Mouse (Mus musculus) megakaryocyte, embryonic 14.5 days (primary cell): ENCODE measurements around the gene Ccdc159. TPM values are rescaled to one million over a fixed set of nuclear protein-coding genes. Genes with fewer than 3 reads are reported as not detected.

Experiments used
- H3K27me3 ChIP-seq: replicated peaks from 2 replicates; pipeline ENCODE3; 2012; ENCODE audit warnings: inconsistent platforms
- H3K36me3 ChIP-seq: replicated peaks from 2 replicates; pipeline ENCODE3; 2012; ENCODE audit warnings: low read length, inconsistent platforms, mixed read lengths
- H3K4me1 ChIP-seq: 2 replicates; pipeline ENCODE4 v1.6.1; 2012; ENCODE audit warnings: inconsistent platforms
- H3K4me3 ChIP-seq: replicated peaks from 2 replicates; pipeline ENCODE3; 2012; ENCODE audit warnings: moderate library complexity, mild to moderate bottlenecking, inconsistent platforms
- H3K9me3 ChIP-seq: 2 replicates; pipeline ENCODE4 v1.6.1; 2012; ENCODE audit warnings: inconsistent platforms
- FLI1 ChIP-seq: IDR thresholded peaks from 2 replicates; pipeline ENCODE4 v1.6.1; 2012; ENCODE audit warnings: low read length, inconsistent platforms, mixed read lengths
- GATA1 ChIP-seq: IDR thresholded peaks from 3 replicates; pipeline ENCODE4 v1.6.1; 2012; ENCODE audit warnings: mixed read lengths, low read length, inconsistent platforms, borderline replicate concordance
- polyA plus RNA-seq: library from polyadenylated mRNA; stranded (reverse); fragments of >175 nt; gene quantifications from 2 replicates; pipeline ENCODE4 v1.2.3, GENCODE M21; 2012; ENCODE audit warnings: low replicate concordance; ENCODE audit not compliant: insufficient read depth

Gene Ccdc159
- polyA plus RNA-seq: 0.67 and 4.8 TPM in 2 replicates

DNA sequence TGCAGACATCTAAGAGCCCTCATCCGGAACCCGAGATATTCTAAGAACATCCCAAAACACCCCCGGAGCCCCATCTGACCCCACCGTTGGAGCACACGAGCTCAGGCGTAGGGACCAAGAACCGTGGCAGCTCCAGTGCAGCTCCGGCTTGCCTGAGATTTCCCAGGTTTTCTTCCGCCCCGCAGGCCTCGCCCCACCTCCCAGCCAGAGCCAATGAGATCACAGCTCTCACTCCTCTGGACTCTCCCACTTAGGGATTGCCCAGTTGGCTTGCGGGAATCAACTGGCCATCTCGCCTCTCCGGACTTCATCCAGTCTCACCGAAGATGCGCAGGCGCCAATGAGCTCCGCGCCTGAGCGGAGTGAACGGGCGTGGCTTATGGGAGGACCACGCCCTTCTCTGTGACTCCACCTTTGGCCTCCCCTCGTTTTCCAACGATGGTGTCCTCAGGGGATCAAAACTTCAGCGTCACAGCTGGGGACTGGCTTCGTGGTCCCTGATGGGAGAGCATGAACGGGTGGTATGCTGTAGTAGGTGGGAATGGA, at the start of gene Ccdc159, which contains the start of gene Tmem205:
Gene Ccdc159, plus strand, starts transcription at position 264 of the 546 bp plus-strand sequence.
Gene Tmem205, minus strand, starts transcription at position 349 of the 546 bp plus-strand sequence.
- TF ChIP-seq GATA1 (no peak), FLI1 (no peak)
- Histone ChIP-seq H3K27me3 (peaks cover 12% of the 10 kb centered on the region), H3K4me1 (peaks cover 57% of the 10 kb centered on the region), H3K36me3 (peaks cover 15% of the 10 kb centered on the region), H3K4me3 (peak within 1 kb of the TSS; percentile 91), H3K9me3 (peaks cover 4% of the 10 kb centered on the region; the same call in 1 of the 2 replicates)

DNA sequence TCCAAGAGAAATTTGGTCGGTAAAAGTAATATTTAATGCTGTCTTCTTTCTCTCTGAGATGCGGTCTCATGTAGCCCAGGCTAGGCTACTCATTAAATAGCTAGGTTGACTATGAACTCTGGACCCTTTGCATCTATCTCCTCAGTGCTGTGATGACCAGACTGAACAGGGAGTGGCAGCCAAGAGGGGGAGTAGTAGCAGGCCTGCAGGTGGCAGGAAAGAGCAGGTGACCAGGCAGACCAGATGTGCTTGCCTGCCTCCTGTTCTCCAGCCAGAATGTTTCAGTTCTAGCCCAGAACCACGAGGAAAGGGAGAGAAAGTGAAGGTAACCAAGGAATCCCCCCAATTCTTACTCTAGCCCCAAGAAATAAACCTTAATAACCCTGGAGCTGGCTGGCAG, 38.0 kb upstream of the Ccdc159 start:
- no peaks in the 10 kb centered on the region for H3K4me1 ChIP-seq
- no peaks in the 10 kb centered on the region for H3K36me3 ChIP-seq
- peaks cover 24% of the 10 kb centered on the region for H3K27me3 ChIP-seq
- H3K4me3 ChIP-seq: peak overlapping the region; percentile 38
- no peaks in the 10 kb centered on the region for H3K9me3 ChIP-seq
- TF ChIP-seq GATA1 (no peak), FLI1 (no peak)

DNA sequence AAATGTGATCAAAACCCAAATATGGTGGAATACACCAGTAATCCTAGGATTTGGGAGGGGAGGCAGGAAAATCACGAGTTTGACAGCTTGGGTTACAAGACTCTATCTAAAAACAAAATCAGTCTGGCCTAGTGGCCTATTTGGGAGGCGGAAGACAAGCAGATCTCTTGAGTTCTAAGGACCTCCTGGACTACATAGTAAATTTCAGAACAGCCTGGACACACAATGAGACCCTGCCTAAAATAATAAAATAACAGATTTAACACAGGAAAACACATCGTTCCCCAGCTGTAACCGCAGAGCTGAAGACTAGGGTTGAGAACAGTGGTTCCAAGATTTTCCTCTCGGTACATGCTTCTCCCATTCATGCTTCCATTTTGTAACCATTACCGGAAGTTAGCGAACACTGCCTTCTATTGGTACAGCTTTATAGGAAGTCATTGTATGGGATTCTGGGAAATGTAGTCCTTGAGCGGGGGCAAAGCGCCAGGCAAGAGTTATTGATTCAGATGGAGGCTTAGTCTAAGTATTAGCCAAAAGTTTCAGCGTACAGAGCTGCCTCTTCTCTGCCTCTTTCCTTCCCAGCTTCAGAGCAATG, 25.9 kb upstream of the Ccdc159 start:
- peak overlapping the region; percentile 80 for H3K4me3 ChIP-seq
- TF ChIP-seq FLI1 (no peak), GATA1 (no peak)
- H3K9me3 ChIP-seq: peaks cover 9% of the 10 kb centered on the region
- H3K36me3 ChIP-seq: no peaks in the 10 kb centered on the region
- 0 out of 2 replicates have a peak, but pooled peaks cover 3% of the 10 kb centered on the region for H3K4me1 ChIP-seq
- peaks cover 15% of the 10 kb centered on the region for H3K27me3 ChIP-seq

DNA sequence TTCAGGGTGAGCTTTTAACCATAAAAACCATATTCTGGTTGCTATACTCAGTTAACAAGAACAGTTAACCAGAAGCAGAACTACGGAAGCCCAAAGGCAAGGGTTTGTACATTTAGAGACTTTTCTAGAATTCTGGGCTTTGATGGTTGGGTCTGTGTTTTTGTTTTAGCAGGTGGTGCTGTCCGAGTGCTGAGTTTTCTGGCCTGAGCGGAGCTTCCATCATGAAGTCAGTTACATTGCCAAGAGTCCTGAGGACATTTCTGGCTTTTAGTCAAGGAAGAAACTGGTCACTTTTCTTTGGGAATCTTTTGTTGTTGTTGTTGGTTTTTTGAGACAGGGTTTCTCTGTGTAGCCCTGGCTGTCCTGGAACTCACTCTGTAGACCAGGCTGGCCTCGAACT, 23.2 kb upstream of the Ccdc159 start:
- Histone ChIP-seq H3K36me3 (no peaks in the 10 kb centered on the region), H3K4me3 (no peak overlapping the region), H3K4me1 (peaks cover 19% of the 10 kb centered on the region), H3K9me3 (peaks cover 12% of the 10 kb centered on the region), H3K27me3 (peaks cover 14% of the 10 kb centered on the region)
- TF ChIP-seq FLI1 (no peak), GATA1 (no peak)

DNA sequence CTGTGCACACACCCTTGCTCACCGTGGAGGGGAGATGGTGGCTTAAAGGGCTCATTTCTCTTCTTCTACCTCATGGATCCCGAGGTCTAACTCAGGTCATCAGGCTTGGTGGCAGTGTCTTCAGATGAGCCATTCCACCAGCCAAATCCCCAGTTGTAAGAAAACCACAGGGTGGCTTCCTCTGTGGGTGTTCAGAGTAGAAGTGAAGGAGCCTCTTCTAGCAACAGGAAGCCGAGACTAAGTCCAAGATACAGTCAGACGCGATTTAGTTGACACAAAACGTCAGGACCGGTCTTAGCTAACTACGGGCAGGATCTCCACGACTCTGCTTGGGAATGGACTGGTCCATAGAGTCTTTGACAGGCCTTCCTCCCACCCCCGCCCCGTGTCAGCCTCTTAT, 19.1 kb upstream of the Ccdc159 start:
- Histone ChIP-seq H3K4me3 (peak overlapping the region; percentile 33), H3K4me1 (peaks cover 29% of the 10 kb centered on the region), H3K27me3 (peaks cover 15% of the 10 kb centered on the region), H3K9me3 (peaks cover 12% of the 10 kb centered on the region), H3K36me3 (peaks cover 22% of the 10 kb centered on the region)
- TF ChIP-seq FLI1 (no peak), GATA1 (no peak)

DNA sequence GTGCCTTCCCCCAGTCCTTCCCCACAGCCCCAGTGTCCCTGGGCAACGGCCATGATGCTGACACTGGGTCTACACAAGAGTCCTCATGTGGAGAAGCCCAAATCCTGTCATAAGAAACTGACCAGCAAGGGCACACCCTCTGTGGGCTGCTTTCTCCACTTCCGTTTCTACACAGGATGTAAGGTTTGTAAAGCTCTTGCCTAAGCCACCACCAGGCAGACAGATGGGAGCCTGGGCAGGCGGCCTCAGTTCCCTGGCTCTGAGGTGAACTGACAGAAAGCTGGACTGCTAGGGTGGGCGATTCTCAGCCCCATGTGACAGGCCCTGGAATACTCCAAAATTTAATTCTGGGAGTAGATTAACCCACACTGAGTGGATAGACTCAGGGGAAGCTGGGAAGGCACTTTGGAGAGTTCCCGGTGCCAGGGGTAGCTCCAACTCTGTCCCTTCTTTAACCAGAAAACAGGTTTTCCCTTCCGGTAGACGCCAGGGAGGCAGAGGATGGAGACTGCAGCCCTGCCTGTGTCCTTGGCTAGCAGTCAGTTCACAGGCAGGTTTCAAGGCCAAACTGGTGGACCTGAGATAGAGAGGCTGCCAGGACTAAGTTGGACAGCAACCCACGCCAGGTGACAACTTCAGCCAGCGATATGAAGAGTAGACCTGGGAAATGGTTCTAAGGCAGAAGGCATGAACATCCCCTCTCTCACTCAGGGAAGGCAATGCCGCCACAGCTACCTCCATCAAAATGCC, 17.6 kb upstream of the Ccdc159 start:
- TF ChIP-seq FLI1 (no peak), GATA1 (no peak)
- Histone ChIP-seq H3K36me3 (peaks cover 35% of the 10 kb centered on the region), H3K27me3 (peaks cover 15% of the 10 kb centered on the region), H3K9me3 (peaks cover 9% of the 10 kb centered on the region), H3K4me3 (no peak overlapping the region), H3K4me1 (peaks cover 29% of the 10 kb centered on the region)

DNA sequence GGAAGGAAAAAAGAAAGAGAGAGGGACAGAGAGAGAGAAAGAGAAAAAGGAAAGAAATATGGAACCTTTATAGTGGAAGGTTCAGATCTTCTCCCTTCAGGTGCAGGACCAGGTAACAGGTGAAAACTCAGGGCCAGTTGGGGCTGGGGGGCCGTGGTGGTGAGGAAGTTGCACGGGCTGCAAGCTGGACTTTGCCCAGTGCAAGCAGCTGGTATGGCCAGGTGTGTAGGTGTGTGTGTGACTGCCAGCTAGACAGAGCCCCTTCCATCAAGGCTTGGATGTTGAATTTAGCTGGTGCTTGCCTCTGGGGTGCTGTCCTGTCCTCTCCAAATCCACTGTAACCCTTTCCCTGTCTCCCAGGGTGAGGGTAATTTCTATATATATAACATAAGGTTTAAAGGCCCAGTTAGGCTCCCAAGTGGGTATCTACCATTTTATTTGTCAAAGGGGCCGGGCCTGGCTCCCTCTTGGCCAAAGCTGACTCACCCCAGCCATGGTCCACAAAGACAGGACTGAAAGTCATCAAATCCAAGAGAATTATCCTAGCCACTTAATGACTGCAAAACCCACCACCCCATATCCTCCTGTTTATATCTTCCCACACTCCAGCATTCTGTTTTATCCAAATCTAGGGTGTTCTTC, 10.3 kb upstream of the Ccdc159 start:
- Histone ChIP-seq H3K9me3 (no peaks in the 10 kb centered on the region), H3K27me3 (peaks cover 9% of the 10 kb centered on the region), H3K4me1 (peaks cover 44% of the 10 kb centered on the region), H3K4me3 (peak overlapping the region; percentile 98), H3K36me3 (peaks cover 34% of the 10 kb centered on the region)
- no peak for TF ChIP-seq FLI1

DNA sequence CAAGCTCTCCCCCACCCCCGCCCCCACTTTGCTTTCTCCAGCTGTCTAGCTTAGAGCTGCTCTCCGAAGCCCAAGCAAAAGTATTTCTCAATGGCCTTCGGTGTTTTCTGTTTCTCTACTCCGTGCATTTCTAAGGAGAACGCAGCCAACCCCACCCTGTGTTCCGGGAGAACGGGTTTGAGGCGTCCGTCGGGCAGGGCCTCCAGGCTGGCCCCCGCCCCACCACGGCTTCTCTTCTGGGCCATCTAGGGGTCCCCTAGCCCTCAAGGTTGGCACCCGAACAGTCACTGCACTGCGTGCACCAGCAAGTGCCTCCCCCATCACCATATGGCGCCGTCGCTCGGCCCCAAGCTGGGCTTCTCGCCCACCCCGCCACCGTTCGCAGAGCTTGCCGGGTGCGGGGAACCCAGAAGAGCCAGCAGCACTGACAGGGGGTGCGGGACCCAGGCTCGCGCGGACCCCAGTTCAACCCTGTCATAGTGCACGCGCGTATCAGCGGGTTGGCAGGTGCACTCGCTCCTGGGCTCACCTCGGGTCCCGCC, 9.7 kb upstream of the Ccdc159 start:
- Histone ChIP-seq H3K36me3 (peaks cover 29% of the 10 kb centered on the region), H3K4me3 (peak overlapping the region; percentile 98), H3K27me3 (peaks cover 9% of the 10 kb centered on the region), H3K4me1 (peaks cover 49% of the 10 kb centered on the region), H3K9me3 (no peaks in the 10 kb centered on the region)
- TF ChIP-seq GATA1 (no peak), FLI1 (no peak)

DNA sequence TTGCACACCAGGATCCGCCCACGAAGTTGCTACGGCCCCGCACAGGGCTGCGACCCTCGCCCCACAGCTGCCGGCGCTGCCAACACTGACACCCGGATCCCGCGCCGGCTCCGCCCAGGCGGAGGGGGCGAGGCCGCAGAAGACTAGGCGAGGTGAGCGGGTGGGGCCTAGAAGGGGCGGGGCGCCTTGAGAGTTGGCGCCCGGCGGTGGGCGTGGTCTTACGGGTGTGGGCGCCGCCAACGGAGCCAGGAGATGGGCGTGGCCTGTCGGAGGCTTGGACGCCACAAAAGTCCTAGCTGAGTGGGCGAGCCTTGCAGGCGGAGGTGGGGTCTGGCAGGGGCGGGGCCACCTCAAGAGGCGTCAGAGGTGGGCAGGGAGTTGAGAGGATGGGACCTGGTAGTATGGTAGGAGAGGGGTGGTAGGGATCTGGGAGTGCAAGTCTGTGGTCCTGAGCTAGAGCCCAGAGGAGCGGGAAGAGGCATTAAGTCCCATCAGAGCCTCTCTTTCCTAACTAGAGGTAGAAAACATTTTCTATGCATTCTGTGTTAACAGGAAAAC, 9.2 kb upstream of the Ccdc159 start, which contains the start of gene Rab3d:
Gene Rab3d, minus strand, starts transcription at position 158 of the 558 bp plus-strand sequence.
- Histone ChIP-seq H3K4me1 (peaks cover 55% of the 10 kb centered on the region), H3K9me3 (no peaks in the 10 kb centered on the region), H3K36me3 (peaks cover 30% of the 10 kb centered on the region), H3K4me3 (peak within 1 kb of the TSS; percentile 98), H3K27me3 (peaks cover 9% of the 10 kb centered on the region)
- no peak for TF ChIP-seq FLI1
- TF ChIP-seq GATA1: no peak
